Mouse (Mus musculus): Measurements from ENCODE around the gene Ildr1. TPM values are rescaled to one million over a fixed set of nuclear protein-coding genes. Genes with fewer than 3 reads are reported as not detected.

Ildr1 gene
- polyA plus RNA-seq, 1 experiment from 2014 or later = 4.6 TPM

- no peak for TF ChIP-seq CTCF (IDR thresholded peaks at IDR 0.05; ENCODE audit: low read depth)
- no peaks in the 10 kb centered on the region for H3K36me3 ChIP-seq (ENCODE audit: insufficient read depth)
- no peaks in the 10 kb centered on the region for H3K4me1 ChIP-seq (ENCODE audit: insufficient read depth)
- H3K4me3 ChIP-seq (ENCODE audit: low read depth, low read length) = no peak overlapping the region
- no peak overlapping the region for H3K27ac ChIP-seq (ENCODE audit: low read depth)
- ATAC-seq (ENCODE audit: insufficient read depth) (no peak), DNase-seq (peak; percentile 20)
- H3K27me3 ChIP-seq (ENCODE audit: insufficient read depth, low read length) = no peaks in the 10 kb centered on the region
- no peak overlapping the region for H3K9ac ChIP-seq
- WGBS = 73% methylated on average over 8 of the region's 13 CpGs
- no peaks in the 10 kb centered on the region for H3K9me3 ChIP-seq (ENCODE audit: low read depth, low read length)
- no peak overlapping the region for H3K4me2 ChIP-seq
Observed at GRCm38 (mm10) chr16:36770191-36770771, 76.5 kb downstream of the Ildr1 start.

GRCm38 (mm10) chr16:36770830-36771229, 77.1 kb downstream of the Ildr1 start:
- Histone ChIP-seq H3K9ac (no peak overlapping the region), H3K4me2 (no peak overlapping the region), H3K27me3 (ENCODE audit: insufficient read depth, low read length) (no peaks in the 10 kb centered on the region), H3K27ac (ENCODE audit: low read depth) (0 out of 2 replicates have a peak overlapping the region, but pooled peaks have one; percentile 42), H3K36me3 (ENCODE audit: insufficient read depth) (no peaks in the 10 kb centered on the region), H3K4me3 (ENCODE audit: low read depth, low read length) (no peak overlapping the region), H3K4me1 (ENCODE audit: insufficient read depth) (no peaks in the 10 kb centered on the region), H3K9me3 (ENCODE audit: low read depth, low read length) (no peaks in the 10 kb centered on the region)
- DNase-seq (peak; percentile 21), ATAC-seq (ENCODE audit: insufficient read depth) (no peak)
- WGBS = 59% methylated on average over 4 of the region's 4 CpGs
- TF ChIP-seq CTCF (IDR thresholded peaks at IDR 0.05; ENCODE audit: low read depth) = no peak

GRCm38 (mm10) chr16:36771244-36771643, 77.5 kb downstream of the Ildr1 start:
- ATAC-seq (ENCODE audit: insufficient read depth) = no peak
- H3K4me2 ChIP-seq = no peak overlapping the region
- whole genome bisulfite sequencing = 69% methylated on average over 2 of the region's 2 CpGs

GRCm38 (mm10) chr16:36771703-36772102, 77.9 kb downstream of the Ildr1 start:
- WGBS = 88% methylated on average over 3 of the region's 3 CpGs
- Histone ChIP-seq H3K27me3 (ENCODE audit: insufficient read depth, low read length) (no peaks in the 10 kb centered on the region), H3K9ac (no peak overlapping the region), H3K27ac (ENCODE audit: low read depth) (no peak overlapping the region), H3K36me3 (ENCODE audit: insufficient read depth) (no peaks in the 10 kb centered on the region), H3K4me2 (no peak overlapping the region), H3K9me3 (ENCODE audit: low read depth, low read length) (no peaks in the 10 kb centered on the region), H3K4me3 (ENCODE audit: low read depth, low read length) (no peak overlapping the region), H3K4me1 (ENCODE audit: insufficient read depth) (0 out of 2 replicates have a peak, but pooled peaks cover 2% of the 10 kb centered on the region)
- no peak for ATAC-seq (ENCODE audit: insufficient read depth)
- no peak for DNase-seq
- no peak for TF ChIP-seq CTCF (IDR thresholded peaks at IDR 0.05; ENCODE audit: low read depth)

More at GRCm38 (mm10) chr16:36771244-36771643, 77.5 kb downstream of the Ildr1 start:
- no peak for DNase-seq
- Histone ChIP-seq H3K36me3 (ENCODE audit: insufficient read depth) (no peaks in the 10 kb centered on the region), H3K9me3 (ENCODE audit: low read depth, low read length) (no peaks in the 10 kb centered on the region), H3K9ac (no peak overlapping the region), H3K4me3 (ENCODE audit: low read depth, low read length) (no peak overlapping the region), H3K27ac (ENCODE audit: low read depth) (no peak overlapping the region), H3K4me1 (ENCODE audit: insufficient read depth) (no peaks in the 10 kb centered on the region), H3K27me3 (ENCODE audit: insufficient read depth, low read length) (no peaks in the 10 kb centered on the region)
- no peak for TF ChIP-seq CTCF (IDR thresholded peaks at IDR 0.05; ENCODE audit: low read depth)

DNA sequence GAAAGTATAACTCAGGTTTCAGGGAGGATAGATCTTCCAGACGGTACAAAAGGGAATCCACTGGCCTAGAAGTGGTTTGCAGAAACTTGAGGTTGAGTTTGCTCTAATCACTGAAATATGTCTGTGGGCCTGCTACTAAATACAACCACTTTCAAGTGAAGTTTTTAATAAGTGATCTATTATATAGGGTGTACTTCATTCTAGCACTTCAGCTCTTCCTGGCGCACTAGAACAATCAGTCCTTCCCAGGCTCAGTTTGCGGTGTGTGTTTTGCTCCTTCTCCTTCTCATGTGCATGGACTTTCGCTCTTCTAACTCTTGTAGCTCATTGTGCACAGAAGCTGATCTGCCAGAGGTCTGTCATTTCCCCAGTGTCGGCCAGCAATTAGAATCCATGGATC, 79.2 kb downstream of the Ildr1 start:
- peak; percentile 58; the same call in 1 of the 2 replicates for ATAC-seq (ENCODE audit: insufficient read depth)
- Histone ChIP-seq H3K4me1 (ENCODE audit: insufficient read depth) (0 out of 2 replicates have a peak, but pooled peaks cover 6% of the 10 kb centered on the region), H3K4me2 (no peak overlapping the region), H3K9ac (no peak overlapping the region), H3K27me3 (ENCODE audit: insufficient read depth, low read length) (no peaks in the 10 kb centered on the region), H3K27ac (ENCODE audit: low read depth) (peak overlapping the region; percentile 42; the same call in 1 of the 2 replicates), H3K4me3 (ENCODE audit: low read depth, low read length) (no peak overlapping the region), H3K9me3 (ENCODE audit: low read depth, low read length) (no peaks in the 10 kb centered on the region), H3K36me3 (ENCODE audit: insufficient read depth) (no peaks in the 10 kb centered on the region)
- DNase-seq = peak; percentile 17
- no peak for TF ChIP-seq CTCF (IDR thresholded peaks at IDR 0.05; ENCODE audit: low read depth)
- 59% methylated on average over 5 of the region's 5 CpGs for WGBS

- ATAC-seq (ENCODE audit: insufficient read depth) (no peak), DNase-seq (no peak)
- TF ChIP-seq CTCF (IDR thresholded peaks at IDR 0.05; ENCODE audit: low read depth) = no peak
- H3K4me1 ChIP-seq (ENCODE audit: insufficient read depth) = 0 out of 2 replicates have a peak, but pooled peaks cover 6% of the 10 kb centered on the region
- no peaks in the 10 kb centered on the region for H3K36me3 ChIP-seq (ENCODE audit: insufficient read depth)
- H3K9me3 ChIP-seq (ENCODE audit: low read depth, low read length) = no peaks in the 10 kb centered on the region
- no peak overlapping the region for H3K9ac ChIP-seq
- WGBS = 59% methylated on average over 6 of the region's 6 CpGs
- H3K27ac ChIP-seq (ENCODE audit: low read depth) = no peak overlapping the region
- no peak overlapping the region for H3K4me2 ChIP-seq
- H3K27me3 ChIP-seq (ENCODE audit: insufficient read depth, low read length) = no peaks in the 10 kb centered on the region
- H3K4me3 ChIP-seq (ENCODE audit: low read depth, low read length) = no peak overlapping the region
Observed at GRCm38 (mm10) chr16:36775658-36776057, 81.9 kb downstream of the Ildr1 start.

Other genes with a start within 250 kb of the Ildr1 start
- gene Stfa3, start 238.6 kb upstream of the Ildr1 start, polyA plus RNA-seq (2014; fragmentation: Nextera tagmentation; extraction: Ambion mirVana) = 1.5 TPM in 1 of 2 replicates, not detected in the other
- 0.08 TPM in 1 of 2 replicates, not detected in the other for gene Casr, start 131.8 kb upstream of the Ildr1 start, polyA plus RNA-seq (2014; fragmentation: Nextera tagmentation; extraction: Ambion mirVana)
- 2.1 and 2.2 TPM in 2 replicates for gene Cd86, start 27.9 kb upstream of the Ildr1 start, polyA plus RNA-seq (2014; fragmentation: Nextera tagmentation; extraction: Ambion mirVana)
- 28.1 and 33.2 TPM in 2 replicates for gene Slc15a2, start 91.0 kb downstream of the Ildr1 start, polyA plus RNA-seq (2014; fragmentation: Nextera tagmentation; extraction: Ambion mirVana)
- 34.4 and 38.9 TPM in 2 replicates for gene Iqcb1, start 134.4 kb downstream of the Ildr1 start, polyA plus RNA-seq (2014; fragmentation: Nextera tagmentation; extraction: Ambion mirVana)
- gene Eaf2, start 181.0 kb downstream of the Ildr1 start, polyA plus RNA-seq (2014; fragmentation: Nextera tagmentation; extraction: Ambion mirVana) = 0.99 and 1.0 TPM in 2 replicates
- gene Golgb1, start 181.2 kb downstream of the Ildr1 start, polyA plus RNA-seq (2014; fragmentation: Nextera tagmentation; extraction: Ambion mirVana) = 89.9 and 96.8 TPM in 2 replicates
- 2.1 and 2.2 TPM in 2 replicates for gene Hcls1, start 241.0 kb downstream of the Ildr1 start, polyA plus RNA-seq (2014; fragmentation: Nextera tagmentation; extraction: Ambion mirVana)